Mouse (Mus musculus) bone marrow macrophage, adult 2 months (primary cell): Measurements from ENCODE around the gene Csnk2b.

Source experiments
- CTCF ChIP-seq: IDR thresholded peaks from 2 replicates; pipeline ENCODE4 v1.5.1; 2012; ENCODE audit warnings: low read depth, mild to moderate bottlenecking, low read length, moderate library complexity
- POLR2A ChIP-seq: IDR thresholded peaks from 2 replicates; pipeline ENCODE4 v1.6.1; 2012; ENCODE audit warnings: mild to moderate bottlenecking, low read depth, low read length, borderline replicate concordance

- TF ChIP-seq CTCF, result no peak
- TF ChIP-seq POLR2A, result no peak
Measured at GRCm38 (mm10) chr17:35105740-35106389, 16.0 kb downstream of the Csnk2b start.
